ENCODE assay signal across 11 mouse cellular contexts in genomic region chr19:47049061-47049460, GRCm38 (mm10). TPM values are rescaled to one million over a fixed set of nuclear protein-coding genes. Genes with fewer than 3 reads are reported as not detected.
DNase-seq lines count a peak whose midpoint lies in the region; ATAC-seq and TF ChIP-seq lines count a peak whose summit lies in the region.
"Had no signal": no experiment of that assay in that cellular context is flagged by ENCODE, and none has a peak within 500 bp of the region (broad histone marks: within the 10 kb centered on the region; RNA-seq: fewer than 3 reads in every experiment).

No protein-coding gene starts in this region.

- WGBS in heart, embryonic 13.5 days, result 68% methylated on average over 4 of the region's 4 CpGs
- WGBS in hindbrain, embryonic 12.5 days, result 61% methylated on average over 4 of the region's 4 CpGs
- WGBS in midbrain, embryonic 11.5 days, result 61% methylated on average over 4 of the region's 4 CpGs
- 71% methylated on average over 4 of the region's 4 CpGs for WGBS in lung, adult 2 months

- H3K27me3 ChIP-seq in heart, embryonic 13.5 days (replicated peaks), result no peaks in the 10 kb centered on the region
- H3K27me3 ChIP-seq in G1E (ENCODE audit: insufficient read depth, low read length), result no peaks in the 10 kb centered on the region
- no peaks in the 10 kb centered on the region for H3K27me3 ChIP-seq in hindbrain, embryonic 12.5 days
- no peaks in the 10 kb centered on the region for H3K27me3 ChIP-seq in midbrain, embryonic 11.5 days (ENCODE audit: control insufficient read depth, insufficient read depth, low read length)

- H3K4me2 ChIP-seq in heart, embryonic 13.5 days, result peak overlapping the region; percentile 89
- H3K4me2 ChIP-seq in hindbrain, embryonic 12.5 days (replicated peaks), result peak overlapping the region; percentile 68
- peak overlapping the region; percentile 85 for H3K4me2 ChIP-seq in midbrain, embryonic 11.5 days

- H3K9ac ChIP-seq in heart, embryonic 13.5 days, result peak overlapping the region; percentile 91
- no peak overlapping the region; the same call in 1 of the 2 replicates for H3K9ac ChIP-seq in hindbrain, embryonic 12.5 days
- H3K9ac ChIP-seq in midbrain, embryonic 11.5 days (ENCODE audit: low read length), result peak overlapping the region; percentile 16; the same call in 1 of the 2 replicates

- intact Hi-C loops in heart, postnatal 14 days (cut with DNase I), result loop anchor here (10.0 kb wide), 1 partner anchor 374 kb away; the partner anchor contains the start of gene Cyp17a1
- intact Hi-C loops in left cerebral cortex, postnatal 36 days (cut with DNase I), result loop anchor here (5.0 kb wide), 1 partner anchor 172 kb away; no protein-coding TSS in a partner anchor

- H3K9me3 ChIP-seq in heart, embryonic 13.5 days, result no peaks in the 10 kb centered on the region
- H3K9me3 ChIP-seq in G1E (replicated peaks), result no peaks in the 10 kb centered on the region
- H3K9me3 ChIP-seq in hindbrain, embryonic 12.5 days (replicated peaks), result no peaks in the 10 kb centered on the region
- no peaks in the 10 kb centered on the region for H3K9me3 ChIP-seq in midbrain, embryonic 11.5 days (ENCODE audit: control insufficient read depth, low read length)

- peaks cover 16% of the 10 kb centered on the region for H3K4me1 ChIP-seq in heart, embryonic 13.5 days
- peaks cover 35% of the 10 kb centered on the region for H3K4me1 ChIP-seq in G1E (ENCODE audit: insufficient read depth, low read depth, low read length)
- peaks cover 16% of the 10 kb centered on the region for H3K4me1 ChIP-seq in hindbrain, embryonic 12.5 days
- peaks cover 15% of the 10 kb centered on the region for H3K4me1 ChIP-seq in midbrain, embryonic 11.5 days (ENCODE audit: control insufficient read depth, insufficient read depth, low read length)
- H3K4me1 ChIP-seq in lung, adult 2 months (ENCODE audit: control insufficient read depth, insufficient read depth, low read length), result peaks cover 3% of the 10 kb centered on the region; the same call in 1 of the 2 replicates

- DNase-seq in heart, postnatal 14 days, result no peak
- no peak for DNase-seq in G1E (ENCODE audit: low spot score)
- no peak for DNase-seq in midbrain, embryonic 11.5 days (ENCODE audit: low spot score, missing footprints)
- DNase-seq in left cerebral cortex, postnatal 36 days (ENCODE audit: low spot score in 2 of 2), result no peak
- no peak for DNase-seq in lung, adult 2 months
- no peak for DNase-seq in kidney, postnatal 10 days
- DNase-seq: adrenal gland, adult 2 months; cerebellum, postnatal 14 days had no signal

- H3K27ac ChIP-seq in heart, embryonic 13.5 days (replicated peaks), result no peak overlapping the region
- H3K27ac ChIP-seq in hindbrain, embryonic 12.5 days, result no peak overlapping the region
- no peak overlapping the region for H3K27ac ChIP-seq in midbrain, embryonic 11.5 days (ENCODE audit: low read depth, low read length)
- H3K27ac ChIP-seq: left cerebral cortex, adult 2 months had no signal

- ATAC-seq in heart, embryonic 13.5 days (ENCODE audit: extremely low read depth, insufficient number of reproducible peaks, low FRiP score, low TSS enrichment), result no peak
- ATAC-seq in G1E (ENCODE audit: extremely low read depth, insufficient number of reproducible peaks, low FRiP score, poor library complexity, severe bottlenecking), result no peak
- ATAC-seq in hindbrain, embryonic 12.5 days (ENCODE audit: low FRiP score), result no peak
- no peak for ATAC-seq in midbrain, embryonic 11.5 days (ENCODE audit: low FRiP score)

- no peak for TF ChIP-seq POLR2A in lung, adult 2 months (IDR thresholded peaks at IDR 0.05; ENCODE audit: borderline replicate concordance, extremely low read depth, low read depth, low read length)

- H3K36me3 ChIP-seq in heart, embryonic 13.5 days, result peaks cover 34% of the 10 kb centered on the region
- H3K36me3 ChIP-seq in G1E (replicated peaks), result peaks cover 45% of the 10 kb centered on the region
- peaks cover 29% of the 10 kb centered on the region for H3K36me3 ChIP-seq in hindbrain, embryonic 12.5 days
- peaks cover 4% of the 10 kb centered on the region; the same call in 1 of the 2 replicates for H3K36me3 ChIP-seq in midbrain, embryonic 11.5 days (ENCODE audit: control insufficient read depth, insufficient read depth, low read length)

- no peak overlapping the region for H3K4me3 ChIP-seq in heart, embryonic 13.5 days
- peak overlapping the region; percentile 84; the same call in 1 of the 2 replicates for H3K4me3 ChIP-seq in G1E (ENCODE audit: low read depth, low read length)
- H3K4me3 ChIP-seq in hindbrain, embryonic 12.5 days, result peak overlapping the region; percentile 61
- no peak overlapping the region for H3K4me3 ChIP-seq in midbrain, embryonic 11.5 days (ENCODE audit: low read depth, low read length)
- no peak overlapping the region for H3K4me3 ChIP-seq in lung, adult 2 months (replicated peaks; ENCODE audit: extremely low read depth, low read depth, low read length)

- no peak for TF ChIP-seq CTCF in G1E (IDR thresholded peaks at IDR 0.05; ENCODE audit: low read depth, low read length)
- no peak for TF ChIP-seq CTCF in lung, adult 2 months (IDR thresholded peaks at IDR 0.05; ENCODE audit: insufficient read depth, low read length)

RNA-seq across cellular contexts. Expression of gene Pcgf6, which starts 1.6 kb away (rescaled TPM):
- polyA plus RNA-seq in heart, embryonic 13.5 days (2015; fragmentation: Nextera tagmentation; extraction: Ambion mirVana), result 10.2 and 10.3 TPM in 2 replicates
- total RNA-seq in heart, postnatal 14 days (2021), result 1 to 10 TPM; 2.8 to 2.9 TPM
- total RNA-seq in G1E (2014; fragmentation: Nextera tagmentation), result 22.7 and 25.9 TPM in 2 replicates
- total RNA-seq in G1E (2017), result 16.9 and 18.1 TPM in 2 replicates
- 14.7 and 16.6 TPM in 2 replicates for polyA plus RNA-seq in G1E (2012)
- polyA plus RNA-seq in hindbrain, embryonic 12.5 days (2016; fragmentation: Nextera tagmentation; extraction: Ambion mirVana), result 30.4 and 31.1 TPM in 2 replicates
- 33.7 and 34.3 TPM in 2 replicates for polyA plus RNA-seq in midbrain, embryonic 11.5 days (2014; fragmentation: Nextera tagmentation; extraction: Ambion mirVana)
- 10 to 100 TPM; 11.7 to 18.1 TPM for total RNA-seq in left cerebral cortex, postnatal 36 days (2021)
- polyA plus RNA-seq in lung, adult 2 months (2012; rRNA removed), result 3.9 and 4.7 TPM in 2 replicates

RNA-seq across cellular contexts. Expression of gene Taf5, which starts 18.5 kb away (rescaled TPM):
- polyA plus RNA-seq in heart, embryonic 13.5 days (2015; fragmentation: Nextera tagmentation; extraction: Ambion mirVana), result 3.3 TPM in 2 replicates
- total RNA-seq in heart, postnatal 14 days (2021), result 1 to 10 TPM; 3.6 to 3.8 TPM
- total RNA-seq in G1E (2014; fragmentation: Nextera tagmentation), result 18.1 and 23.0 TPM in 2 replicates
- total RNA-seq in G1E (2017), result 22.0 and 22.6 TPM in 2 replicates
- 7.4 and 10.1 TPM in 2 replicates for polyA plus RNA-seq in G1E (2012)
- 10.7 and 11.2 TPM in 2 replicates for polyA plus RNA-seq in hindbrain, embryonic 12.5 days (2016; fragmentation: Nextera tagmentation; extraction: Ambion mirVana)
- 10.9 and 12.1 TPM in 2 replicates for polyA plus RNA-seq in midbrain, embryonic 11.5 days (2014; fragmentation: Nextera tagmentation; extraction: Ambion mirVana)
- total RNA-seq in left cerebral cortex, postnatal 36 days (2021), result 1 to 10 TPM; 5.9 to 6.0 TPM
- 2.1 and 2.3 TPM in 2 replicates for polyA plus RNA-seq in lung, adult 2 months (2012; rRNA removed)

RNA-seq across cellular contexts. Expression of gene Nt5c2, which starts 34.1 kb away (rescaled TPM):
- polyA plus RNA-seq in heart, embryonic 13.5 days (2015; fragmentation: Nextera tagmentation; extraction: Ambion mirVana), result 102 and 124 TPM in 2 replicates
- total RNA-seq in heart, postnatal 14 days (2021), result 10 to 100 TPM; 64.9 to 75.1 TPM
- total RNA-seq in G1E (2014; fragmentation: Nextera tagmentation) (148 TPM in 2 replicates), G1E (2017) (136 and 158 TPM in 2 replicates)
- 7.2 and 17.0 TPM in 2 replicates for polyA plus RNA-seq in G1E (2012)
- 85.3 and 89.1 TPM in 2 replicates for polyA plus RNA-seq in hindbrain, embryonic 12.5 days (2016; fragmentation: Nextera tagmentation; extraction: Ambion mirVana)
- 73.5 and 79.6 TPM in 2 replicates for polyA plus RNA-seq in midbrain, embryonic 11.5 days (2014; fragmentation: Nextera tagmentation; extraction: Ambion mirVana)
- 10 to 100 TPM; 68.1 to 78.8 TPM for total RNA-seq in left cerebral cortex, postnatal 36 days (2021)
- polyA plus RNA-seq in lung, adult 2 months (2012; rRNA removed), result 11.1 and 17.5 TPM in 2 replicates

RNA-seq across cellular contexts. Expression of gene Ina, which starts 34.6 kb away (rescaled TPM):
- 0.52 and 0.74 TPM in 2 replicates for polyA plus RNA-seq in heart, embryonic 13.5 days (2015; fragmentation: Nextera tagmentation; extraction: Ambion mirVana)
- total RNA-seq in heart, postnatal 14 days (2021), result not detected
- total RNA-seq in G1E (2014; fragmentation: Nextera tagmentation) (not detected in 2 replicates), G1E (2017) (0.11 and 0.12 TPM in 2 replicates)
- not detected in 2 replicates for polyA plus RNA-seq in G1E (2012)
- polyA plus RNA-seq in hindbrain, embryonic 12.5 days (2016; fragmentation: Nextera tagmentation; extraction: Ambion mirVana), result 578 and 632 TPM in 2 replicates
- 179 and 186 TPM in 2 replicates for polyA plus RNA-seq in midbrain, embryonic 11.5 days (2014; fragmentation: Nextera tagmentation; extraction: Ambion mirVana)
- 100 to 1,000 TPM; 209 to 221 TPM for total RNA-seq in left cerebral cortex, postnatal 36 days (2021)
- polyA plus RNA-seq in lung, adult 2 months (2012; rRNA removed), result 0.04 TPM in 1 of 2 replicates, not detected in the other

RNA-seq across cellular contexts. Expression of gene Usmg5, which starts 41.4 kb away (rescaled TPM):
- 2,381 and 2,562 TPM in 2 replicates for polyA plus RNA-seq in heart, embryonic 13.5 days (2015; fragmentation: Nextera tagmentation; extraction: Ambion mirVana)
- 1,000 to 10,000 TPM; 2,083 to 2,242 TPM for total RNA-seq in heart, postnatal 14 days (2021)
- total RNA-seq in G1E (2014; fragmentation: Nextera tagmentation) (144 and 195 TPM in 2 replicates), G1E (2017) (1,057 and 1,170 TPM in 2 replicates)
- polyA plus RNA-seq in G1E (2012), result 15.0 and 27.1 TPM in 2 replicates
- polyA plus RNA-seq in hindbrain, embryonic 12.5 days (2016; fragmentation: Nextera tagmentation; extraction: Ambion mirVana), result 1,230 and 1,343 TPM in 2 replicates
- polyA plus RNA-seq in midbrain, embryonic 11.5 days (2014; fragmentation: Nextera tagmentation; extraction: Ambion mirVana), result 1,071 and 1,179 TPM in 2 replicates
- total RNA-seq in left cerebral cortex, postnatal 36 days (2021), result 100 to 1,000 TPM; 648 to 693 TPM
- 31.2 and 68.8 TPM in 2 replicates for polyA plus RNA-seq in lung, adult 2 months (2012; rRNA removed)

Comparison
In these comparisons a context has a peak if more than half of its experiments do, and no peak if none do; other contexts are left out.
1. H3K4me3 ChIP-seq: peak in G1E (single experiment) and hindbrain, embryonic 12.5 days (single experiment); none in heart, embryonic 13.5 days (single experiment), midbrain, embryonic 11.5 days (single experiment) and lung, adult 2 months (single experiment).
2. Peak in every context shown above with its lines, with median percentiles within 50 percentile points of each other: H3K4me2 ChIP-seq.